Mouse (Mus musculus): ENCODE results near the gene Olfr155.

Gene Olfr155

DNA sequence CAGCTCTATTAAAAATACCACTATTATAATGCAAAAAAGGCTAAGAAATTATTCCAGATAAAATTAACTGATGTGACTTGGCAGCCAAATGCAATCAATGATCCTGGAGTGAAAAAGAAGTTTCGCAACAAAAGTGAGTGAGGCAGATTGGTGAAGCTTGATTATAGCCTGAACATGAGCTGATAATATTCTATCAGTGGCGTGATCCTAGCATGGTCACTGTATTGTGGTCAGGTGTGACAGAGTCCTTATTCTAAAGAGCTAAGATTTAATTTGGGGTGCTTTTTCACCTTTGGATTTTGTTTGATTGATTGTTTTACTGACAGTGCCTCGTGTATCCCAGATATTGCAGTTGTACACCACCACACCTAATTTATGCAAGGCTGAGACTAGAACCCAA is 39.9 kb downstream of the Olfr155 start:
- no peak for DNase-seq (ENCODE audit: inconsistent ontology term)

GRCm38 (mm10) chr4:43897209-43897608 is 45.8 kb downstream of the Olfr155 start:
- no peak for DNase-seq (ENCODE audit: inconsistent ontology term)

DNA sequence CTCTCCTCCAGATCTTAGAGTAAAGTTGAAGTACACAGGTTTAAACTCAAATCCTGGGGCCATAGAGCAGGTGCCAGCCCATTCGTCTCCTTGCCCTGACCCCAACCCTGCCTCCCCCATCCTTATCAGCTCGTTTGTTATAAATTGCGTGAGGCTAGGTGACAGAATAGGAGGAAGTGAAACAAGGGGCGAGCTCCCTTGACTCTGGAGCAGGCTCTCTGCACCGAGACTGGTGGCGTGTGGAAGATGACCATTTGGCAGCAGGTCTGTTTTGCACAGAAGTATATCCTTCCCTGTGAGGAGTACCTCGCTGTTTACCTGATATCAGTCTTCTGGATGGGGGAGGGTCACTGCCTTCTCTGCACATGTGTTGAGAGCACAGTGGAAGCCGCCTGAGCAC is 47.8 kb downstream of the Olfr155 start:
- DNase-seq (ENCODE audit: inconsistent ontology term) = no peak

DNA sequence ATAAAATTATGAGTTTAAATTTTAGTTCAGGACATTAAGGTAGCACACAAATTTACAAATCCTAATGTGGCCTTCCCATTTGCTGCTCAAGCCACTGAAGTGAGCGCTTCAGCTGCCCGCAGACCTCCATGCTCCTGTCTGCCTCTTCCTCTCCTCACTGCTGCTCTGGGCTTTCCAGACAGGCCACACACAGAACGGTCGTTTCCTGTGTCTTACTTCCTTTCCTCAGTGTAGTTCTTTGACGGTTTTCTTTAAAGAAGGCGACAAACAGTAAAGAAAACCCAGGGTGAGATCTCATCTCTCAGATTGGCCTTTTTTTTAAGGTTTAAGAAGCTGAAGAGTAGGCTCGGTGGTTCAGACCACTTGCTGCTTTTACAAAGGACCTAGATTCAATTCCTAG is 52.3 kb downstream of the Olfr155 start:
- DNase-seq (ENCODE audit: inconsistent ontology term) = no peak

- no peak for DNase-seq (ENCODE audit: inconsistent ontology term)
Measured at GRCm38 (mm10) chr4:43906443-43906842, 55.1 kb downstream of the Olfr155 start.
